Mouse (Mus musculus) layer of hippocampus, adult 9-11 months (tissue): Measurements from ENCODE around the gene Rcn3.
"Not testable (repeated sequence)": the region's sequence is repeated elsewhere in the genome, so short reads cannot be mapped to it uniquely, and the experiment has no call there.

Source experiments
- DNase-seq: peaks from one replicate; pipeline ENCODE4 v3.0.0; 2022

Rcn3 gene

DNA sequence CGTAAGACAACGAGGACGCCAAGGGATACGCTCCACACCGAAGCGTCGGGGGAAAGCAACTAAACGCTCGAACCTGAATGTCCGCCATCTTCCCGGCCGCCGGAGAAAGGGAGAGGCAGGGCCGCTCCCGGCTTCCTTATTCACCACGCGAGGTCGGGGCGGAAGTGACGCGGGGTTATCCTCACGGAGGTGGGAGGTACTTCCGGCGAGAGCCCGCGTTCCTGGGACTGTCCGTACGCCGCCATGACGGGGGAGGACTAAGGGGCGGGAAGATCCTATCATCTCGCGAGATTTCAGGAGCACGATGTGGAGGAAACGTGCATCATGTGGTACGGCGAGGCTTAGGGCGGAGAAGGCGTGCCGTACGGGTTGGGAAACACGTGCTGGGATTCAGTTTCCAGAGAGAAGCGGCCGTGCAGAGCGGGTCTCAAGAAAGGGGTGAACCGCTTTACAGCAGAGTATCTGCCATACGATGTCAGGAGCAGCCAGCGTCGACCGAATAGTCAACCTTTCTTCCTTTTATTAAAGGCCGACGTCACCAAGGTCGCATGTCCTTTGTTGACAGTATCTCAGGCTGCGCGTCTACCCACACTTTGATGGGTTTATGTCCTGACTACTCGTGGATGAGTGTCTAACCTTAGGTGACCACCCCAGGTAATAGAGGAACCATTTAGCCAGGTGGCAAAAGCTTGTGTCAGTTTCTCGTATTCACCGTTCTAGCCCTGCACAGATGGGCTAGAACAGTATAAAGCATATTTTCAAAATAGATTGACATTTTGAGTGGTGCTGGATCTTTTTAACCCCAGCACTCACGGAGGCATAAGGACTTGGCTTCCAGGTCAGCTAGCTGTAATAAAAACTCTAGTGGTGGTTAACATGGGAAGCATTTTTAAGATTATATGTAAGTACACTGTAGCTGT, 32.5 kb upstream of the Rcn3 start, which contains the start of gene Rps11:
Gene Rps11 (minus strand): TSS at position 216 of the 920 bp plus-strand sequence.
- DNase-seq = peak; percentile 99

DNA sequence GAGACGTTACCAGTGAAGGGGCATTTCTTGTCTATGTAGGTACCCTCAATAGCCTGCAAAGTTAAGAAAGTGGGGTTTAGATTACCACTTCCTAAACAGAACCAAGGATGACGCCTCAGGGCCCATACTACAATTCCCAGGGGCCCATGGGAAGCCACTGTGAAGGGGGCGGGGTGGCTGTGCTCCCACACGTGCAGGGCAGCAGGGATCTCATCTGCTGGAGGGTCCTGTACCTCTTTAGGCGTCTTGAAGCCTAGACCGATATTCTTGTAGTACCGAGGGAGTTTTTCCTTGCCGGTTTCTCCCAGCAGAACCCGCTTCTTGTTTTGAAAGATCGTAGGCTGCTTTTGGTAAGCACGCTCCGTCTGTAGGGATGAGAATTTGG, 31.2 kb upstream of the Rcn3 start:
- no peak for DNase-seq

DNA sequence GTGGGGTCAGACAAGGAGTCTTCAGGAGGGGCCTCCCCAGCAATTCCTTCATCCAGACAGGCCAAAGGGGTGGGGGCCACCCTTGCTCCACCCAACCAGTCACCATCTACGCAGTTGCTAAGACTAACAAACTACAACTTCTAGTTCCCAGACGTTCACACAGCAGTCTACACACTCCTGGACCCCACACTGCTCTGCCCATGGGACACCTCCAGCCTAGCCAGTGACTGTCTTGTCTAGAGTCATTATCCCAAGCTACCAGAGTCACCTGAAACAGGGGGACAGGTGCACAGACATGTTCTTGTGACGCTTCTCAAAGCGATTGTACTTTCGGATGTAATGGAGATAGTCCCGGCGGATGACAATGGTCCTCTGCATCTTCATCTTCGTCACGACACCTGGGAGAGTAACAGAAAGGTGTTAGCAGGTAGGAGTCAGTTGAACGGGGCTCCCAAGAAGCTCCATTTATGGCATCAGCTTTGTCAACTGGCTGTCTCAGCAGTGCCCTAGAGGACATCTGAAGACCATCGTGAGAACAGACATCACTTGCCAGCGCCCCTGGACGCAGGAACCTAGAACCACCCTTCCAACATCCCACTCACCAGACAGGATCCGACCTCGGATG, 30.7 kb upstream of the Rcn3 start:
- no peak for DNase-seq

GRCm38 (mm10) chr7:45121966-45122365, 29.9 kb upstream of the Rcn3 start:
- DNase-seq = no peak

GRCm38 (mm10) chr7:45121404-45121803, 29.4 kb upstream of the Rcn3 start:
- DNase-seq = no peak

- DNase-seq = peak; percentile 4
Measured at GRCm38 (mm10) chr7:45119780-45120709, 28.0 kb upstream of the Rcn3 start.

DNA sequence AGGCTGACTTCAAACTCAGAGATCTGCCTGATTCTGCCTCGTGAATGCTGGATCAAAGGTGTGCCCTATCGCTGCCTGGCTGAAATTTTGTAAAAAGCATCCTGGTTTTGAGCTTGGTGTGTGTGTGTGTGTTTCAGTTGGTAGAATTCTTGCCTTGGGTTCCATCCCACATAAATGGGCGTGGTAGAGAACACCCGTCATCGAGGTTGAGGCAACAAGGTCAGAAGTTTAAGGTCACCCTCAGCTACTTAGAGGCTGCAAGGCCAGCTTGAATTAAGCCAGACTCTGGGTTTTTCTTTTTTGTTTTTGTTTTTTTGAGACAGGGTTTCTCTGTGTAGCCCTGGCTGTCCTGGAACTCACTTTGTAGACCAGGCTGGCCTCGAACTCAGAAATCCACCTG, 26.3 kb upstream of the Rcn3 start:
- no peak for DNase-seq

DNA sequence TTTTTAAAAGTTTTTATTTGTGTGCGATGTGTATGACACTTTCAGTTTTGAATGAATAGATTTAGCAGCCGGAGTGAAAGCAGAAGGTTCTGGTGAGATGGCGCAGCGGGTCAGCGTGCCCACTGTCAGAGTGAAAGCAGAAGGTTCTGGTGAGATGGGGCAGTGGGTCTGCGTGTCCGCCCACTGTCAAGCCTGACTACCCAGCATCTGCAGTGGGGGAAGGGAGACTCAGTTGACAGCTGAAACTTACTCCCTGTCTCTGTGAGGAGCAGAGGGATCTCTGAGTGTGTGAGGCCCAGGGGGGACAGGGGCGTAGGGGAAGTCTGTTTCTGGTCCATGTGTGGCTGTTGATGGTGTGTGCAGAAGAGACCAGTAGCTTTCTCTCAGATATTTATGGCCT, 25.5 kb upstream of the Rcn3 start:
- peak; percentile 39 for DNase-seq

DNA sequence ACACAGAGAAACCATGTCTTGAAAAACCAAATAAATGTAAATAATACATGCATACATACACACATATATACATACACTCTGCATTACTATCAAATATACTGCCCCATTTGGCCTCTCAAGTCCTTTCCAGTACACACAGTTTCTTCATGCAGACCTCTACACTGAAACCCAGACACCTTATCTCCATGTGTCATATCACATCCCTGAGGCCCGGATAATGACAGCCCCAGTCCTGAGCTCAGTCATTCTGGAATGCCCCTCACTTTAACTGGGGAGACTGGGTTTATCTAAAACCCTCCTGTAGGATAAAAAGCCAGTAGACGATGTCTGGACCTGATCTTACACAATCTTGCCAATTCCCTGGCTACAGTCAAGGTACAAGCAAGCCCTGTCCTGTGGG, 21.5 kb upstream of the Rcn3 start:
- DNase-seq = no peak

DNA sequence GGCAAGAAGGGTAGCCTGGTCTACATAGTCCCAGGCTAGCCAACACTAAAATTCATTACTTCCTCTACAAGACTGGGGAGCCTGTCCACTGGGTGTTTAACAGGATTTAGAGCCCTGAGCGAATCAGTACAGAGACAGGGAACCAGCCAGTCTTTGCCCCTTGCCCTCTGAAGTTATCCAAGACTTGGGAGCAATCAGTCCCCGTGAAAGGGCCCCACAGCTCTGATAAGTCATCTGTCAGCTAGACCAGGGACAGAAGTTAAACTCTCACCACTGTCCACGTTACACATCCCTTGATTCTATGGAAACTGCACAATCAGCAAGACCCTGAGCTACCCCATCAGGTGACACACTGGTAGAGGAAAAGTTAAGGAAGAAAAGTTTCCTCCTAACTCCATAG, 20.5 kb upstream of the Rcn3 start:
- no peak for DNase-seq

DNA sequence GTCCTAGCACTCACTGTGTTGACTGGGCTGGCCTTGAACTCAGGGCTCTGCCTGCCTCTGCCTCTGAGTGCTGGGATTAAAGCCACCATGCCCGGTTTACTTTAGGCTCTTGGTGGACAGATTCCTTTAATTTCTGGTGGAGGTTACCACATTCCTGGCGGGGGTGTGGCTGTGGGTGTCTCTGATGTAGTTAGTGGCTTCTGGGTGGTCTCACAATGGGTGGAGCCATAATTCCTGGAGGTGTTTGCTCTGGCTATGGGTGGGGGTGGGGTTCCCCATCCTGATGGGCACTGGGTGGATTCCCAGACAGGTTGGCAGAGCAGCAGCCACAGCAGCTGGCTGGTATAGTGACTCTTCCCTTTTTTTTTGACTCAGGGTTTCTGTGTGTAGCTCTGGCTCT, 19.9 kb upstream of the Rcn3 start:
- DNase-seq = no peak

DNA sequence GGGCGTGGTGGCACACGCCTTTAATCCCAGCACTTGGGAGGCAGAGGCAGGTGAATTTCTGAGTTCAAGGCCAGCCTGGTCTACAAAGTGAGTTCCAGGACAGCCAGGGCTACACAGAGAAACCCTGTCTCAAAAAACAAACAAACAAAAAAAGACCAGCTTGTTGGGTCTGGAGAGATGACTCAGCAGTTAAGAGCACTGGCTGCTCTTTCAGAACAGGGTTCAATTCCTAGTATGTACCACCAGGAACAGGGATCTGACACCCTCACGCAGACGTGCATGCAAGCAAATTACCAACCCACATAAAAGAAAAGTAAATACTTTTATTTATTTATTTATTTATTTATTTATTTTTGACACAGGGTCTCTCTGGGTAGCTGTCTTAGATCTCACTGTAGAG, 18.1 kb upstream of the Rcn3 start:
- DNase-seq = not testable (repeated sequence)

- DNase-seq = no peak
Measured at GRCm38 (mm10) chr7:45107052-45107645, 15.1 kb upstream of the Rcn3 start.

DNA sequence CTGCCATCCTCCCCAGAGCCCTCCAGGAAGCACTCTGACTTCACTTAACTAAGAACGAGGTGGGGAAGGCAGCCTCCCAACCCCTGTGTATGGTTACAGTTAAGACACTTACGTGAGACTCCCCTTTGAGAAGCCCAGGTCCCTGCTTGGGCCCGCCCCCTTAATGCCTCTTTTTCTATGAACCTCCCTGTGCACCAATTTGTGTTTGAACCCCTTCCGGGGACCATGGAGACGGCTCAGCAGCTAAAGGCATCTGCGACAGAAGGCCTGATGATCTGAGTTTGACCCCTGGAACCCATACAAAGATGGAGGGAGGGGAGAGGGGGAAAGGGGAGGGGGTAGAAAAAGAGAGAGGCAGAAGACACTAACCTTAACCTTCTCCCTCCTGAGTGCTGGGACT, 14.4 kb upstream of the Rcn3 start:
- no peak for DNase-seq

GRCm38 (mm10) chr7:45105491-45105890, 13.5 kb upstream of the Rcn3 start:
- DNase-seq = no peak

DNA sequence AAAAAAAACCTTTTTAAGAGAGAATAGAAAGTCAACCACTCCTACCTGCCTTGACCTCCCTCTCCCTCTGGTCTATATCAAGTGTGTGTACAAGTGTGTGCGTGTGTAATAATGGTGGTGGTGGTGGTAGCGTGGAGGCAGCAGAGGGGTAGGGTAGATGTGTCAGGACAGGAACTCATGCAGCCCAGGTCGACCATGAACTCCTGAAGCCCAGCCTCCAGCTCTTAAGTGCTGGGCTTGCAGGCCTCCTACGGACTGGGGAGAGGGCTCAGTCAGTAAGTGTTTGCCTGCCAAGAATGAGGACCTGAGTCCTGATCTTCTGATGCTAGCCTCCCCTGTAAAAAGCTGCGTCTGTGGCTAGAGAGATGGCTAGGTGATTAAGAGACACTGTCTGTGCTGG, 12.9 kb upstream of the Rcn3 start:
- DNase-seq = no peak

DNA sequence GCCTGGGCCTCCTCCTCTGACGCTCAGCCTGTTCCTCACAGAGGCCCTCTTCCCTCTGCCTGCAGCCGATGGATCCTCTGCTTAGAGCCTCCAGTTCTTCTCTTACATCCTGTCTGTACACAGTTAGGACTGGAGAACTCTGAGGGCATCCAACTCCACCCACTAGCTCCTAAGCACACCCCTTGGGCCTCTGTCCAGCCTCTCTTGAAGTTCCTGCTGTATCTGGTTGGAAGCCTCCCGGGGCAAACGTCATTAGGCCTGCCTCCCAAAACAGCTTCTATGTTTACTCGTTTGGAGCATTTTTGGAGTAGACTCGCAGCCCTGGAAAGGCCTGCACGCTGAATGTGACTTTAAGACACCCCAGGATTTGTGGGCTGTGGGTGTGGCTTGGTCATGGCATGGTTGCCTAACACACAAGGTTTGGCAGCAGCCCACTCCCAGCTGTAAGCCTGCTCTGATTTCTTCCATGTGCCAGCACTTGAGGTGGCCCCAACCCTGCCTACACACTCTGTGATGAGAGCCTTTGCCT, 11.7 kb upstream of the Rcn3 start, which contains the start of gene Fcgrt:
Gene Fcgrt (minus strand): TSS at position 200 of the 529 bp plus-strand sequence.
- DNase-seq = peak; percentile 76

- no peak for DNase-seq
Measured at GRCm38 (mm10) chr7:45102940-45103585, 11.0 kb upstream of the Rcn3 start.

- no peak for DNase-seq
Measured at GRCm38 (mm10) chr7:45102441-45102840, 10.4 kb upstream of the Rcn3 start.

- DNase-seq = no peak
Measured at GRCm38 (mm10) chr7:45100046-45100445, 8.0 kb upstream of the Rcn3 start.

- DNase-seq = no peak
Measured at GRCm38 (mm10) chr7:45098541-45099240, 6.7 kb upstream of the Rcn3 start.
